Mouse (Mus musculus): ENCODE data around the gene Ccdc34.

Gene Ccdc34

GRCm38 (mm10) chr2:110214278-110214677, 196.7 kb downstream of the Ccdc34 start:
- DNase-seq (ENCODE audit: low spot score in 2 of 2): no peak

DNA sequence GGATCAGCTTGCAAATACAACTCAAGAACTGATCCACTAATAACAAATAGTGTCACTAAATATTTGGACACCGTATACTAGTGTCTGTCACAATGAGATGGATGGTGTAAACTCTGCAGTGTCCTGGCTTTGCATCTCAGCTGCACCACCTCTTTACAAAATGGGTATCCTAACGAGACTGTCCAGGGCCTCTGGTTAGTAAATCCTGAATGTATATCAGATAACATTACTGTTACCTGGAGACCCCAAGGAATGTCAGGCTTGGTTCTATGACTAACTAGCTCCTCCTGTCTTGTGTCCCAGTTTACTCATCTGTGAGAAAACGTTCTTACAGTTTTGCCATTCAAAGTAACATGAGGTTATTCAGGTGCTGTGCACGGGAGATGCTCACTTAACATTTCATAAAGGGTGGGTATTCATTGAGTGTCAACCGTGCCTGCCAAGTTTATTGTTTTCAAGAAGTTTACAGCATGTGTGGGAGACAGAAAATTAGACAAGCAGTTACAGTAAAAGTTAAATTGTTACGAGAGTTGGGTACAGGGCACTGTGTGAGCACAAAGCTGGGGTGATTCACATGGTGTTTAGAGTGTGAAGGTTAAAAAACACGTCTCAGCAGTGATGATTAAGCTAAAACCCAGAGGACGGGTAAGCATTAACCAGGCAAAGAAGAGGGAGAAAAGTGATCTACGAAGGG, 197.5 kb downstream of the Ccdc34 start:
- no peak for DNase-seq (ENCODE audit: low spot score in 2 of 2)

DNA sequence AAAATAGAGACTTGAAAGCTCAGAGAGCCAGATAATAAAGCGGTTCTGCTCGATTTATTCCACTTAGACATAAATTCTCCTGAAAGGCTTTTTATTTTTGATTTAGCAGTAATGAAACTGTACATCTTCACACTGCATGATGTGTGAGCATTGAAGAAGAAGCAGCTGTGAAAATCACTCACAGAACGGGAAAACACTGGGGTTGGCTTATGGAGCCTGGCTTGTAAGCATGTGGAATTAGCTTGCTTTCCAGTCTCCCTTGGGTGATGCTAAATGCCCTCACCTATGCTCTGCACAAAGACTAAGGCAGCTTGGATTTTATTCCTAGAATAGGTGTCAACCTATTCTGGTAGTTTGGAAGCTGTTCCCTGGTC, 198.1 kb downstream of the Ccdc34 start:
- no peak for DNase-seq (ENCODE audit: low spot score in 2 of 2)

DNA sequence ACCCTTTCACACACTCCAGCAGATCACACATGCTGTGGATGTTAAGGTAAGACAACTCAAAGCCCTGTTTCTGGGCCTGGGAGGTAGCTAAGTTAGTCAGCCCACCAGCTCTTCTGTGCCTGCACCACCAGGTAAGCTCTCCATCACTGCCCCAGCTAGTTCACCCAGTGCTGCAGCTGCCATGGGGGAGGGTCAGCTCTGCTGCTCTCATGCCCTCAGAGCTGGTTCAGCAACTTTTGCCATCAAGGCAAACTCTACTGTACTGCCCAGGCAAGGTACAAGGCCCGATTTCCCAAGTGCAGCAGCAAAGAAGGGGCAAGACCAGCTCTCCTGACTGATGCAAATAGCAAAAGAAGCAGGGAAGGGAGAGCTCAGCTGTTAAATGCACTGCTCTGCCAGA, 202.9 kb downstream of the Ccdc34 start:
- no peak for DNase-seq (ENCODE audit: low spot score in 2 of 2)

DNA sequence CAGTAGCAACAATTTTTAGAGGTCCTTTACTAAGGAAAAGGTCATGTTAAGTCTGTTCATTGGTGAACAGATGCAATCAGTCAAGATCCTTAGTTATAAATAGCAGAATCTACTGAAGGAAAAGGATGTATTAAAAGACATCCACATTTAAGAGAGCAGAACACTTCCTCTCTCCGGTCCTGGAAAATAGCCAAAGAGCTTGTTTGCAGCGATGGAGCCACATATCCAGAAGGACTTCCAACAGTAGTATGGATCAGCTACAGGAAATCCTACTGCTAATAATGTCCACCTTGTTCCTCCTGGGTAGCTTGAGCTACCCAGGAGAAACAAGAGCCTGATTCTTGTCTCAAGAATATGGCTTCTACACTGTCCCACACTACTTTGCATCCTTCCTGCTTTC, 205.2 kb downstream of the Ccdc34 start:
- DNase-seq (ENCODE audit: low spot score in 2 of 2): no peak

All from frontal cortex, postnatal 10 days (tissue).